Mouse (Mus musculus): ENCODE measurements around the gene Cracr2b.

Gene Cracr2b

GRCm38 (mm10) chr7:141460391-141461113 is at the start of gene Cracr2b:
Gene Cracr2b (plus strand): TSS chr7:141461094.
- no peak for DNase-seq (ENCODE audit: low spot score in 2 of 2)

GRCm38 (mm10) chr7:141411667-141412066 is 49.2 kb upstream of the Cracr2b start:
- no peak for DNase-seq (ENCODE audit: low spot score in 2 of 2)

- no peak for DNase-seq (ENCODE audit: low spot score in 2 of 2)
Observed at GRCm38 (mm10) chr7:141413331-141413730, 47.6 kb upstream of the Cracr2b start.

GRCm38 (mm10) chr7:141413809-141414584 is 46.9 kb upstream of the Cracr2b start, which contains the start of gene Gatd1:
Gene Gatd1 (minus strand): TSS chr7:141414136.
- DNase-seq (ENCODE audit: low spot score in 2 of 2), result peak; percentile 99 to 100

- DNase-seq (ENCODE audit: low spot score in 2 of 2), result no peak
Observed at GRCm38 (mm10) chr7:141416144-141416841, 44.6 kb upstream of the Cracr2b start.

- no peak for DNase-seq (ENCODE audit: low spot score in 2 of 2)
Observed at GRCm38 (mm10) chr7:141417731-141418681, 42.9 kb upstream of the Cracr2b start.

GRCm38 (mm10) chr7:141418970-141419369 is 41.9 kb upstream of the Cracr2b start:
- no peak for DNase-seq (ENCODE audit: low spot score in 2 of 2)

- no peak for DNase-seq (ENCODE audit: low spot score in 2 of 2)
Observed at GRCm38 (mm10) chr7:141420030-141420702, 40.7 kb upstream of the Cracr2b start.

GRCm38 (mm10) chr7:141423811-141424210 is 37.1 kb upstream of the Cracr2b start:
- DNase-seq (ENCODE audit: low spot score in 2 of 2), result no peak

GRCm38 (mm10) chr7:141426948-141427730 is 33.8 kb upstream of the Cracr2b start:
- DNase-seq (ENCODE audit: low spot score in 2 of 2), result no peak

- DNase-seq (ENCODE audit: low spot score in 2 of 2), result no peak
Observed at GRCm38 (mm10) chr7:141428701-141429100, 32.2 kb upstream of the Cracr2b start.

GRCm38 (mm10) chr7:141429310-141429709 is 31.6 kb upstream of the Cracr2b start, which contains the start of gene Cend1:
Gene Cend1 (minus strand): TSS chr7:141429491.
- DNase-seq (ENCODE audit: low spot score in 2 of 2), result no peak

GRCm38 (mm10) chr7:141429840-141430584 is 30.9 kb upstream of the Cracr2b start:
- no peak for DNase-seq (ENCODE audit: low spot score in 2 of 2)

GRCm38 (mm10) chr7:141430585-141431240 is 30.2 kb upstream of the Cracr2b start:
- no peak for DNase-seq (ENCODE audit: low spot score in 2 of 2)

GRCm38 (mm10) chr7:141431434-141432185 is 29.3 kb upstream of the Cracr2b start:
- no peak for DNase-seq (ENCODE audit: low spot score in 2 of 2)

GRCm38 (mm10) chr7:141432186-141432611 is 28.7 kb upstream of the Cracr2b start:
- no peak for DNase-seq (ENCODE audit: low spot score in 2 of 2)

GRCm38 (mm10) chr7:141432741-141433516 is 28.0 kb upstream of the Cracr2b start:
- no peak for DNase-seq (ENCODE audit: low spot score in 2 of 2)
